Mouse (Mus musculus): ENCODE results near the gene Gpr35.
A peak's percentile ranks its signal among the peaks of the same experiment; 100 is the strongest.

Gpr35 gene

GRCm38 (mm10) chr1:92950607-92951006 is at the start of gene Gpr35:
Gene Gpr35 (plus strand): TSS chr1:92950865.
- no peak for DNase-seq (ENCODE audit: low spot score in 2 of 2)

- peak; percentile 66 to 83 for DNase-seq (ENCODE audit: low spot score in 2 of 2)
Observed at GRCm38 (mm10) chr1:92902786-92903185, 47.9 kb upstream of the Gpr35 start, which contains the start of gene Ankmy1. Gene Ankmy1 (minus strand): TSS chr1:92902906.

- DNase-seq (ENCODE audit: low spot score in 2 of 2): peak in 1 of 2 experiments; percentile 40
Observed at GRCm38 (mm10) chr1:92903627-92904026, 47.0 kb upstream of the Gpr35 start.

GRCm38 (mm10) chr1:92905703-92906310 is 44.9 kb upstream of the Gpr35 start:
- no peak for DNase-seq (ENCODE audit: low spot score in 2 of 2)

GRCm38 (mm10) chr1:92906779-92907631 is 43.7 kb upstream of the Gpr35 start, which contains the start of gene Dusp28:
Gene Dusp28 (plus strand): TSS chr1:92906981.
- DNase-seq (ENCODE audit: low spot score in 2 of 2): peak; percentile 79 to 82

GRCm38 (mm10) chr1:92907632-92908360 is 42.9 kb upstream of the Gpr35 start:
- DNase-seq (ENCODE audit: low spot score in 2 of 2): no peak

- no peak for DNase-seq (ENCODE audit: low spot score in 2 of 2)
Observed at GRCm38 (mm10) chr1:92908664-92909063, 42.0 kb upstream of the Gpr35 start.

GRCm38 (mm10) chr1:92909068-92909467 is 41.6 kb upstream of the Gpr35 start:
- no peak for DNase-seq (ENCODE audit: low spot score in 2 of 2)

GRCm38 (mm10) chr1:92910239-92910885 is 40.3 kb upstream of the Gpr35 start, which contains the start of gene Rnpepl1:
Gene Rnpepl1 (plus strand): TSS chr1:92910783.
- peak; percentile 72 to 75 for DNase-seq (ENCODE audit: low spot score in 2 of 2)

- DNase-seq (ENCODE audit: low spot score in 2 of 2): peak; percentile 71 to 74
Observed at GRCm38 (mm10) chr1:92910925-92911720, 39.5 kb upstream of the Gpr35 start.

GRCm38 (mm10) chr1:92911721-92912138 is 38.9 kb upstream of the Gpr35 start:
- DNase-seq (ENCODE audit: low spot score in 2 of 2): no peak

- DNase-seq (ENCODE audit: low spot score in 2 of 2): no peak
Observed at GRCm38 (mm10) chr1:92912286-92912685, 38.4 kb upstream of the Gpr35 start.

GRCm38 (mm10) chr1:92914239-92914638 is 36.4 kb upstream of the Gpr35 start:
- DNase-seq (ENCODE audit: low spot score in 2 of 2): no peak

- no peak for DNase-seq (ENCODE audit: low spot score in 2 of 2)
Observed at GRCm38 (mm10) chr1:92914993-92915392, 35.7 kb upstream of the Gpr35 start.

- DNase-seq (ENCODE audit: low spot score in 2 of 2): no peak
Observed at GRCm38 (mm10) chr1:92916725-92917124, 33.9 kb upstream of the Gpr35 start.

- no peak for DNase-seq (ENCODE audit: low spot score in 2 of 2)
Observed at GRCm38 (mm10) chr1:92919151-92919550, 31.5 kb upstream of the Gpr35 start.

- DNase-seq (ENCODE audit: low spot score in 2 of 2): no peak
Observed at GRCm38 (mm10) chr1:92919775-92920174, 30.9 kb upstream of the Gpr35 start.

- DNase-seq (ENCODE audit: low spot score in 2 of 2): no peak
Observed at GRCm38 (mm10) chr1:92920474-92921200, 30.0 kb upstream of the Gpr35 start.

- no peak for DNase-seq (ENCODE audit: low spot score in 2 of 2)
Observed at GRCm38 (mm10) chr1:92921496-92921895, 29.2 kb upstream of the Gpr35 start.

- no peak for DNase-seq (ENCODE audit: low spot score in 2 of 2)
Observed at GRCm38 (mm10) chr1:92930171-92930706, 20.4 kb upstream of the Gpr35 start.
